Mouse (Mus musculus) thymus, postnatal 4 days (tissue): Measurements from ENCODE around the gene Epb41l3.
A peak's percentile ranks its signal among the peaks of the same experiment; 100 is the strongest.

Experiments
- DNase-seq: peaks from one replicate; pipeline ENCODE4 v3.0.0; 2021

Epb41l3 gene

GRCm38 (mm10) chr17:69256441-69256840 is 181.0 kb downstream of the Epb41l3 start:
- peak; percentile 13 for DNase-seq

GRCm38 (mm10) chr17:69263810-69264565 is 188.5 kb downstream of the Epb41l3 start:
- no peak for DNase-seq

- DNase-seq: no peak
Observed at GRCm38 (mm10) chr17:69265171-69265570, 189.7 kb downstream of the Epb41l3 start.

- DNase-seq: no peak
Observed at GRCm38 (mm10) chr17:69265759-69266463, 190.4 kb downstream of the Epb41l3 start.

- DNase-seq: no peak
Observed at GRCm38 (mm10) chr17:69266936-69267335, 191.5 kb downstream of the Epb41l3 start.

- no peak for DNase-seq
Observed at GRCm38 (mm10) chr17:69267526-69267925, 192.0 kb downstream of the Epb41l3 start.

GRCm38 (mm10) chr17:69277362-69277761 is 201.9 kb downstream of the Epb41l3 start:
- DNase-seq: no peak

GRCm38 (mm10) chr17:69284511-69284910 is 209.0 kb downstream of the Epb41l3 start:
- no peak for DNase-seq

GRCm38 (mm10) chr17:69288130-69288529 is 212.6 kb downstream of the Epb41l3 start:
- no peak for DNase-seq

GRCm38 (mm10) chr17:69290272-69290671 is 214.8 kb downstream of the Epb41l3 start:
- no peak for DNase-seq

GRCm38 (mm10) chr17:69301552-69301951 is 226.1 kb downstream of the Epb41l3 start:
- no peak for DNase-seq

- DNase-seq: no peak
Observed at GRCm38 (mm10) chr17:69303579-69304274, 228.2 kb downstream of the Epb41l3 start.

- DNase-seq: no peak
Observed at GRCm38 (mm10) chr17:69307636-69308035, 232.2 kb downstream of the Epb41l3 start.

GRCm38 (mm10) chr17:69309872-69310271 is 234.4 kb downstream of the Epb41l3 start:
- DNase-seq: no peak

- no peak for DNase-seq
Observed at GRCm38 (mm10) chr17:69320496-69320895, 245.0 kb downstream of the Epb41l3 start.

- no peak for DNase-seq
Observed at GRCm38 (mm10) chr17:69322721-69323120, 247.2 kb downstream of the Epb41l3 start.
